Mouse (Mus musculus) bone marrow macrophage, adult 2 months (primary cell): ENCODE measurements around the gene Ncs1. TPM values are rescaled to one million over a fixed set of nuclear protein-coding genes. Genes with fewer than 3 reads are reported as not detected.

Source experiments
- H3K27ac ChIP-seq: 2 replicates; pipeline ENCODE4 v1.5.1; 2012; ENCODE audit warnings: low read depth, low read length; ENCODE audit not compliant: insufficient read depth
- H3K4me1 ChIP-seq: 2 replicates; pipeline ENCODE4 v1.6.1; 2012; ENCODE audit warnings: low read length; ENCODE audit not compliant: control insufficient read depth, insufficient read depth
- H3K4me3 ChIP-seq: 2 replicates; pipeline ENCODE4 v1.5.1; 2012; ENCODE audit warnings: mild to moderate bottlenecking, low read length, moderate library complexity; ENCODE audit not compliant: insufficient read depth
- CTCF ChIP-seq: IDR thresholded peaks from 2 replicates; pipeline ENCODE4 v1.5.1; 2012; ENCODE audit warnings: low read depth, mild to moderate bottlenecking, low read length, moderate library complexity
- POLR2A ChIP-seq: IDR thresholded peaks from 2 replicates; pipeline ENCODE4 v1.6.1; 2012; ENCODE audit warnings: mild to moderate bottlenecking, low read depth, low read length, borderline replicate concordance
- polyA plus RNA-seq: library from polyadenylated mRNA; stranded (reverse); fragments of >200 nt; gene quantifications from 2 replicates; pipeline ENCODE4 v1.2.4, GENCODE M21; 2012; ENCODE audit not compliant: missing spikeins, insufficient read depth, insufficient read length

The Ncs1 gene
- polyA plus RNA-seq, 1 experiment = 2.5 TPM

GRCm38 (mm10) chr2:31314007-31314465 lies 68.4 kb downstream of the Ncs1 start, which contains the start of gene Hmcn2:
Gene Hmcn2, plus strand, starts transcription at chr2:31314415.
- Histone ChIP-seq H3K4me3 (no peak within 1 kb of the TSS), H3K4me1 (no peaks in the 10 kb centered on the region), H3K27ac (no peak within 1 kb of the TSS)
- TF ChIP-seq CTCF (no peak), POLR2A (no peak)

GRCm38 (mm10) chr2:31318162-31318561 lies 72.5 kb downstream of the Ncs1 start:
- Histone ChIP-seq H3K27ac (no peak overlapping the region), H3K4me1 (no peaks in the 10 kb centered on the region), H3K4me3 (no peak overlapping the region)
- TF ChIP-seq POLR2A = no peak
- no peak for TF ChIP-seq CTCF

- Histone ChIP-seq H3K27ac (no peak overlapping the region), H3K4me1 (no peaks in the 10 kb centered on the region), H3K4me3 (no peak overlapping the region)
- TF ChIP-seq POLR2A = no peak
- TF ChIP-seq CTCF = no peak
These were observed 73.6 kb downstream of the Ncs1 start for GRCm38 (mm10) chr2:31319200-31319599.

GRCm38 (mm10) chr2:31327186-31327585 lies 81.6 kb downstream of the Ncs1 start:
- TF ChIP-seq POLR2A (no peak), CTCF (no peak)
- no peak overlapping the region for H3K4me3 ChIP-seq
- H3K4me1 ChIP-seq = no peaks in the 10 kb centered on the region
- no peak overlapping the region for H3K27ac ChIP-seq

GRCm38 (mm10) chr2:31337706-31338330 lies 92.2 kb downstream of the Ncs1 start:
- TF ChIP-seq POLR2A = no peak
- TF ChIP-seq CTCF = no peak
- no peak overlapping the region for H3K4me3 ChIP-seq

GRCm38 (mm10) chr2:31339826-31340225 lies 94.2 kb downstream of the Ncs1 start:
- no peak for TF ChIP-seq POLR2A
- TF ChIP-seq CTCF = no peak
- Histone ChIP-seq H3K4me1 (no peaks in the 10 kb centered on the region), H3K4me3 (no peak overlapping the region), H3K27ac (no peak overlapping the region)

More at GRCm38 (mm10) chr2:31337706-31338330, 92.2 kb downstream of the Ncs1 start:
- Histone ChIP-seq H3K4me1 (no peaks in the 10 kb centered on the region), H3K27ac (no peak overlapping the region)

- TF ChIP-seq CTCF (no peak), POLR2A (no peak)
- H3K4me3 ChIP-seq = no peak overlapping the region
- no peak overlapping the region for H3K27ac ChIP-seq
- no peaks in the 10 kb centered on the region for H3K4me1 ChIP-seq
These were observed 96.3 kb downstream of the Ncs1 start for GRCm38 (mm10) chr2:31341726-31342535.

Other genes with a start within 250 kb of the Ncs1 start
- 255 and 258 TPM in 2 replicates for gene Fnbp1, start 103.8 kb upstream of the Ncs1 start, polyA plus RNA-seq
- 66.1 and 80.8 TPM in 2 replicates for gene Gpr107, start 93.5 kb upstream of the Ncs1 start, polyA plus RNA-seq
- gene Hmcn2, start 68.6 kb downstream of the Ncs1 start, polyA plus RNA-seq = not detected in 2 replicates
- 10.3 and 12.0 TPM in 2 replicates for gene Ass1, start 224.4 kb downstream of the Ncs1 start, polyA plus RNA-seq